Mouse (Mus musculus): ENCODE measurements around the gene C1qtnf3.

DNA sequence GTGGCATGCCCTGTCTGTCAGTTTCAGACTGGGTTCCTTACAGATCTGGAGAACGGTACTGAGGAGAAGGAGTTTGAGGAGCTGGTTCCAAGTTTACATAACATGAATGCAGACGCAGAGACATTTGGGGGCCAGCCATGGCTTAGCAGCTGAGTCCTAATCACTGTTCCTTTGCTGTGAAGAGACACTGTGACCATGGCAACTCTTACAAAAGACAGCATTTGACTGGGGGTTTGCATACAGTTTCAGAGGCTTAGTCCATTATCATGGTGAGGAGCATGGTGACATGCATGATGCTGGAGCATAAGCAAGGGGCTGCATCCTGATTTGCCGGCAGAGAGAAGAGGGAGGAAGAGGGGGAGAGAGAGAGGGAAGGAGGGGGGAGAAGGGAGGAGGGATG is 29.6 kb upstream of the C1qtnf3 start:
- no peak for TF ChIP-seq POLR2A (IDR thresholded peaks at IDR 0.05; ENCODE audit: low read depth, low read length)
- no peak for TF ChIP-seq CTCF (conservative IDR thresholded peaks at IDR 0.05; ENCODE audit: insufficient read depth, insufficient read length, low read depth, low read length)

Measured in kidney, adult 2 months (tissue).